In the genomic region with DNA sequence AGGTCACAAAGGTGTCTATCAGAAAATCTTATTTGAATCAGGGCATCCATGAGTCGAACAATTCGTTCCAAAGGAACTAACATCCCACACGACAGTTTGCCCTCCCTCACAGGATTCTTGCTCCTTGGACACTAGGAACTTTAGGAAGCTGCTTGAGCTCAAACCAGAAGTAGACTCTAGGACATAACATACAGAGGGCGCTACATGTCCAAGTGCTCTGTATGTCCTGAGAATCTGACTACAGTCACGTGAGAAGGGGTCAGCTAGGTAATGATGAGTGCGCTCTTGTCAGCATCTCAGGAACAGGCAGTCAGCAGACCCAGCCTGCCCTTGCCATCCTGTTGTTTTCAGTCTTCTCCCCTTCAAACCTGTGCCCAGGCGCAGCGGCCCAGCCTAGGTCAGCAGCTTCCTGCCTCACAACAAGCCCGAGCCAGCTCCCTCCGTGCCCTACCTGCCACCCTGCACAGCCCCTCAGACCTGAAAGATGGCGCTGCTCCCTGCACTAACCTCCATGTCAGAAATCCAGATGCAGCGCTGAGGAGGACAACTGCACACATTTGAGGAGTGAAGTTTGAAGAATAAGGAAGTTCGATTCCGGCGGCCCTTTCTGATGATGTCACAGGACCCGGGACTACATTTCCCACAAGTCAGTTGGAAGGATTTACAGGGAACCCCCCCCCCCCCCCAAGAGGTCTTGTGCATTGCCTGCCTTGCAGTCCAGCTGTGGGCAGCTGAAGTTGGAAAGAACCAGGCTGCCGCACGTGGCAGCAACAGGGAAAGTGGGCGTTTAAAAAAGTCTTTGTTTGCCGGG, we compare ENCODE assay signal across 7 mouse cellular contexts. TPM values are rescaled to one million over a fixed set of nuclear protein-coding genes. Genes with fewer than 3 reads are reported as not detected.
DNase-seq lines count a peak whose midpoint lies in the region; ATAC-seq lines count a peak whose summit lies in the region.

A gene (minus strand): TSS at position 642 of the 811 bp plus-strand sequence.

- intact Hi-C loops in gastrocnemius, postnatal 36 days (cut with DNase I) = loop anchor here (10.0 kb wide), 1 partner anchor 76 kb away; a partner anchor contains a TSS
- intact Hi-C loops in left cerebral cortex, postnatal 25 days (cut with DNase I) = loop anchor here (1.0 to 5.0 kb wide), 3 partner anchors 28 to 74 kb away; a partner anchor contains a TSS

- H3K4me3 ChIP-seq in intestine, embryonic 15.5 days (replicated peaks) = peak within 1 kb of the TSS; percentile 78
- H3K4me3 ChIP-seq in midbrain, embryonic 10.5 days = peak within 1 kb of the TSS; percentile 74

- H3K36me3 ChIP-seq in intestine, embryonic 15.5 days = no peaks in the 10 kb centered on the region
- H3K36me3 ChIP-seq in midbrain, embryonic 10.5 days = 0 out of 2 replicates have a peak, but pooled peaks cover 5% of the 10 kb centered on the region

- peak within 1 kb of the TSS; percentile 74 for H3K9ac ChIP-seq in intestine, embryonic 15.5 days

- H3K27me3 ChIP-seq in intestine, embryonic 15.5 days (replicated peaks) = no peaks in the 10 kb centered on the region
- no peaks in the 10 kb centered on the region for H3K27me3 ChIP-seq in midbrain, embryonic 10.5 days (ENCODE audit: low read depth, poor library complexity, severe bottlenecking)

- peak within 1 kb of the TSS; percentile 87 for H3K27ac ChIP-seq in intestine, embryonic 15.5 days
- H3K27ac ChIP-seq in midbrain, embryonic 10.5 days (replicated peaks) = peak within 1 kb of the TSS; percentile 84

- peak; percentile 98 for ATAC-seq in intestine, embryonic 15.5 days

- no peaks in the 10 kb centered on the region for H3K9me3 ChIP-seq in intestine, embryonic 15.5 days
- peaks cover 13% of the 10 kb centered on the region; the same call in 1 of the 2 replicates for H3K9me3 ChIP-seq in midbrain, embryonic 10.5 days (replicated peaks)

- WGBS in intestine, embryonic 15.5 days = 2% methylated on average over 20 of the region's 20 CpGs
- WGBS in midbrain, embryonic 10.5 days = 3% methylated on average over 20 of the region's 20 CpGs

- peak; percentile 90 for DNase-seq in adrenal gland, adult 2 months
- peak; percentile 78 for DNase-seq in embryo, embryonic 11.5 days (ENCODE audit: low read depth, low spot score)
- DNase-seq in gastrocnemius, postnatal 36 days = peak; percentile 78 to 89
- DNase-seq in left cerebral cortex, postnatal 25 days (ENCODE audit: low spot score in 2 of 2) = peak; percentile 90 to 95
- DNase-seq in midbrain, embryonic 10.5 days (ENCODE audit: low spot score) = peak; percentile 87
- peak; percentile 85 for DNase-seq in right cerebral cortex, postnatal 4 days

- H3K4me1 ChIP-seq in intestine, embryonic 15.5 days (replicated peaks) = peaks cover 4% of the 10 kb centered on the region; the same call in 1 of the 2 replicates
- H3K4me1 ChIP-seq in midbrain, embryonic 10.5 days = peaks cover 5% of the 10 kb centered on the region

- peak within 1 kb of the TSS; percentile 59 for H3K4me2 ChIP-seq in intestine, embryonic 15.5 days (replicated peaks)

RNA-seq across cellular contexts. Expression of the gene that starts here (rescaled TPM):
- total RNA-seq in adrenal gland, adult 2 months (2021) = 1 to 10 TPM; 6.4 to 7.8 TPM
- 0.03 and 0.09 TPM in 2 replicates for polyA plus RNA-seq in adrenal gland, adult 2 months (2012; rRNA removed)
- total RNA-seq in gastrocnemius, postnatal 36 days (2021) = 1 to 10 TPM; 2.2 to 2.8 TPM
- 3.4 and 4.1 TPM in 2 replicates for polyA plus RNA-seq in intestine, embryonic 15.5 days (2015; fragmentation: Nextera tagmentation; extraction: Ambion mirVana)
- 1 to 10 TPM; 8.1 to 8.7 TPM for total RNA-seq in left cerebral cortex, postnatal 25 days (2021)
- 3.2 and 3.7 TPM in 2 replicates for polyA plus RNA-seq in midbrain, embryonic 10.5 days (2016; fragmentation: Nextera tagmentation; extraction: Ambion mirVana)

Comparison
In these comparisons a context has a peak if more than half of its experiments do, and no peak if none do; other contexts are left out.
1. Peak in every context shown above with its lines: DNase-seq, ATAC-seq, H3K4me3 ChIP-seq and H3K27ac ChIP-seq.